In the genomic region with DNA sequence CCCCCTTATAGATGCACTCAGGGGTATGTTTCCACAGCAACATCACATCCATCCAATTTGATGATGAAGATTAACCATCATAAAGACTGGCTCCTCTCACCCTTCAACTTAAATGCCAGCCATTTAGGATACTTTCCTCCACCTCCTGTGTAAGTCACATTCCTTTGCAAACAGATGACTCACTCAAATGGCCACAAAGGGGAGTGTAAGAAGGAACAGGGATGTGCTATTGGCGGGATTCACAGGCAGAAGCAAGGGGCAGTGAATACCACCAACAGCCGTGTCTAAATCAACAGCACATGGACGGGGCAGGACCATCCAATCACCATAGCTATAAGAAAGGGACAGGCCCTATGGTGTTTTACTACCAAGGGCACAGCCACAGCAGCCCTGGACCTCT, we compare ENCODE assay signal across 21 mouse cellular contexts.
"Had no signal": no experiment of that assay in that cellular context is flagged by ENCODE, and none has a peak within 500 bp of the region (broad histone marks: within the 10 kb centered on the region; RNA-seq: fewer than 3 reads in every experiment).

No protein-coding gene starts in this region.

- H3K27me3 ChIP-seq: limb, embryonic 12.5 days; limb, embryonic 15.5 days; liver, embryonic 12.5 days; liver, embryonic 15.5 days; lung, embryonic 15.5 days; midbrain, embryonic 15.5 days; stomach, embryonic 15.5 days had no signal

- H3K27ac ChIP-seq: kidney, postnatal 0 days; layer of hippocampus, adult 2 months; limb, embryonic 15.5 days; liver, embryonic 12.5 days; liver, embryonic 15.5 days; lung, embryonic 15.5 days; midbrain, embryonic 15.5 days; neural tube, embryonic 13.5 days; stomach, embryonic 15.5 days had no signal

- H3K4me3 ChIP-seq: layer of hippocampus, adult 2 months; limb, embryonic 12.5 days; limb, embryonic 15.5 days; liver, embryonic 12.5 days; liver, embryonic 15.5 days; lung, embryonic 15.5 days; megakaryocyte, embryonic 14.5 days; midbrain, embryonic 15.5 days; neural tube, embryonic 13.5 days; stomach, embryonic 15.5 days had no signal

- H3K4me2 ChIP-seq: limb, embryonic 12.5 days; limb, embryonic 15.5 days; liver, embryonic 12.5 days; liver, embryonic 15.5 days; lung, embryonic 15.5 days; midbrain, embryonic 11.5 days; midbrain, embryonic 15.5 days; neural tube, embryonic 13.5 days; stomach, embryonic 15.5 days had no signal

- DNase-seq: kidney, postnatal 25 days; layer of hippocampus, adult 9-11 months; lung, adult 18-20 months; lung, postnatal 10 days; lung, postnatal 36 days; retina, postnatal 1 day; right cerebral cortex, postnatal 25 days; spleen, adult 18-20 months; thymus, postnatal 36 days had no signal

- ATAC-seq: liver, embryonic 12.5 days; midbrain, embryonic 15.5 days had no signal

- H3K36me3 ChIP-seq: limb, embryonic 12.5 days; limb, embryonic 15.5 days; liver, embryonic 12.5 days; liver, embryonic 15.5 days; lung, embryonic 15.5 days; midbrain, embryonic 15.5 days; neural tube, embryonic 13.5 days; stomach, embryonic 15.5 days had no signal

- H3K9me3 ChIP-seq: limb, embryonic 12.5 days; limb, embryonic 15.5 days; liver, embryonic 12.5 days; liver, embryonic 15.5 days; lung, embryonic 15.5 days; megakaryocyte, embryonic 14.5 days; midbrain, embryonic 15.5 days; neural tube, embryonic 13.5 days; stomach, embryonic 15.5 days had no signal

- H3K9ac ChIP-seq: limb, embryonic 12.5 days; limb, embryonic 15.5 days; liver, embryonic 12.5 days; liver, embryonic 15.5 days; lung, embryonic 15.5 days; midbrain, embryonic 15.5 days; neural tube, embryonic 13.5 days; stomach, embryonic 15.5 days had no signal

- H3K4me1 ChIP-seq: liver, embryonic 12.5 days; liver, embryonic 15.5 days; lung, embryonic 15.5 days; megakaryocyte, embryonic 14.5 days had no signal
